Mouse (Mus musculus) embryonic facial prominence, embryonic 15.5 days (tissue): ENCODE results near the gene Plod3. TPM values are rescaled to one million over a fixed set of nuclear protein-coding genes. Genes with fewer than 3 reads are reported as not detected.
"Not testable (repeated sequence)": the region's sequence is repeated elsewhere in the genome, so short reads cannot be mapped to it uniquely, and the experiment has no call there.

Experiments used
- ATAC-seq: fragments of 200-750 bp; cut with Nextera tagmentation; 2 replicates; pipeline ENCODE4 v1.8.0; 2017; ENCODE audit warnings: low read depth, moderate TSS enrichment; ENCODE audit not compliant: insufficient number of reproducible peaks, low FRiP score, low TSS enrichment
- H3K27ac ChIP-seq: fragments of 300-500 bp; sonication (generic); replicated peaks from 2 replicates; pipeline ENCODE4 v1.5.1; 2015; ENCODE audit warnings: mild to moderate bottlenecking, inconsistent platforms
- H3K27me3 ChIP-seq: fragments of 300-500 bp; sonication (generic); 2 replicates; pipeline ENCODE4 v1.6.1; 2015; ENCODE audit warnings: inconsistent platforms
- H3K36me3 ChIP-seq: fragments of 300-500 bp; sonication (generic); 2 replicates; pipeline ENCODE4 v1.6.1; 2015; ENCODE audit warnings: mild to moderate bottlenecking, inconsistent platforms
- H3K4me1 ChIP-seq: fragments of 300-500 bp; sonication (generic); 2 replicates; pipeline ENCODE4 v1.6.1; 2015; ENCODE audit warnings: inconsistent platforms
- H3K4me2 ChIP-seq: fragments of 300-500 bp; sonication (generic); replicated peaks from 2 replicates; pipeline ENCODE4 v1.6.1; 2015; ENCODE audit warnings: mild to moderate bottlenecking, inconsistent platforms
- H3K4me3 ChIP-seq: fragments of 300-500 bp; sonication (generic); replicated peaks from 2 replicates; pipeline ENCODE4 v1.5.1; 2015; ENCODE audit warnings: mild to moderate bottlenecking, inconsistent platforms
- H3K9ac ChIP-seq: fragments of 300-500 bp; sonication (generic); 2 replicates; pipeline ENCODE4 v1.6.1; 2015; ENCODE audit warnings: inconsistent platforms
- H3K9me3 ChIP-seq: fragments of 300-500 bp; sonication (generic); replicated peaks from 2 replicates; pipeline ENCODE4 v1.6.1; 2016; ENCODE audit warnings: inconsistent platforms
- WGBS: fragments of 180-500 bp; shearing (Covaris S2); methylation state at CpG from one replicate; pipeline ENCODE4 v1.1.7; 2015; 5-methylcytosine and 5-hydroxymethylcytosine counted together
- polyA plus RNA-seq: library from polyadenylated mRNA; unstranded; fragments of >200 nt; fragmentation: Nextera tagmentation; extraction: Ambion mirVana; gene quantifications from 2 replicates; pipeline ENCODE4 v1.2.1, GENCODE M21; 2015

Gene Plod3
- polyA plus RNA-seq = 55.5 and 60.6 TPM in 2 replicates

DNA sequence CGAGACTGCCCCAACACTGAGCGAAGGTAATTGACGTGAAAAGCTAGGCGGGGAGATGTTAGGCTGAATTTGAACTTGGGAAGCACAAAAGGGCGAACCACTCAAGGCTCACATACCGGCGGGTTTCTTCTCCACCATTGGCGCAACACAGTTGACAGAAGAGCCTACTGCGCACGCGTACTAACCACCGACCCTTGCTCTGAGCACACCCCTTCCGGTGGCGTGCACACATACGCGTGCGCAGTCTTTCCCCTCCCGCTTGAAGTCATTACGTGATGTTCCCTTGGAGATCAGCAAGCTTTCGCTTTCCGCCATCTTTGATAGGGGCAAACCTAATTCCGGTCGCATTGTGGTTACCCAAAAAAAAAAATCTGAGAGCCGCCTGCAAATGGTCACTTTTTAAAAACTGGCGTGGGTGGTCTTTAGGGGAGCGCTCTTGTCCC is at the start of gene Plod3:
Plod3 (plus strand) TSS at position 325 of the 443 bp plus-strand sequence.
- peak within 1 kb of the TSS; percentile 78 for H3K4me3 ChIP-seq
- peak within 1 kb of the TSS; percentile 90 for H3K9ac ChIP-seq
- no peaks in the 10 kb centered on the region for H3K9me3 ChIP-seq
- no peaks in the 10 kb centered on the region for H3K27me3 ChIP-seq
- under 1% methylated on average over 26 of the region's 26 CpGs for WGBS
- peaks cover 56% of the 10 kb centered on the region for H3K36me3 ChIP-seq
- H3K4me1 ChIP-seq = peaks cover 18% of the 10 kb centered on the region
- peak within 1 kb of the TSS; percentile 89 for H3K4me2 ChIP-seq
- H3K27ac ChIP-seq = peak within 1 kb of the TSS; percentile 91
- peak; percentile 94 for ATAC-seq

DNA sequence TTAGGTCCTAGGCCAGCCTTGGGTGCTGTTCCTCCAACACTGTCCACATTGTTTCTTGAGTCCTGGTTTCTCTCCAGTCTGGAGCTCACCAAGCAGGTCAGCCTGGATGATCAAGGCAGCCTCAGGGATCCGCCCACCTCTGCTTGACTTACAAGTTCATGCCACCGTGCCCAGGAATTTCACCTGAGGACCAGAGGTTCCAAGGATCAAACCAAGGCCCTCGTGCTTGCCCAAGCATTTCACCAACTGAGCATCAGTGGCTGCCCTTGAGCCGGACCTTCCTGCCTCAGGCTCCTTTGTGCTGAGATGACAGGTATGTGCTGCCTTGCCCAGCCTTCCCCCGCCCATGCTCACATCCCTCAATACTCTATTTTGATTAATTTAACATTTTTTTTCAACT is 49.2 kb upstream of the Plod3 start:
- Histone ChIP-seq H3K9ac (no peak overlapping the region), H3K27ac (no peak overlapping the region), H3K9me3 (no peaks in the 10 kb centered on the region), H3K4me2 (no peak overlapping the region), H3K4me1 (no peaks in the 10 kb centered on the region), H3K36me3 (no peaks in the 10 kb centered on the region), H3K27me3 (no peaks in the 10 kb centered on the region), H3K4me3 (no peak overlapping the region)
- WGBS = 84% methylated on average over 5 of the region's 5 CpGs
- no peak; the same call in 1 of the 2 replicates for ATAC-seq

DNA sequence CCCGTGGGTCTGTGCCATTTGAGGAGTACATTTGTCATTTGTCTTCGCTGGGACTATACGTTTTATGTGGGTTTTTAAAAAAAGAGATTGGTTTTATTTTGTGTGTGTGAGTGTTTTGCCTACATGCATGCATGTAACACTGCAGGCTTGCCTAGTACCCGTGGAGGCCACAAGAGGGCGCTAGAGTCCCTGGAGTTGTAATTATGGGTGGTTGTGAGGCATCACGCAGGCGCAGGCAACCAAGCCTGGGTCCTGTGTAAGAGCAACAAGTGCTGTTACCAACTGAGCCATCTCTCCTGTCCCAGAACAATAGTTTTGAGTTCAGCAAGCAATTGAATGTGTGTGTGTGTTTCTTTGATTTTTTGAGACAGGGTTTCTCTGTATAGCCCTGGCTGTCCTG is 47.5 kb upstream of the Plod3 start:
- no peaks in the 10 kb centered on the region for H3K27me3 ChIP-seq
- no peaks in the 10 kb centered on the region for H3K36me3 ChIP-seq
- no peak for ATAC-seq
- H3K9me3 ChIP-seq = no peaks in the 10 kb centered on the region
- no peak overlapping the region for H3K4me2 ChIP-seq
- no peak overlapping the region for H3K9ac ChIP-seq
- H3K27ac ChIP-seq = no peak overlapping the region
- H3K4me1 ChIP-seq = no peaks in the 10 kb centered on the region
- 66% methylated on average over 7 of the region's 7 CpGs for WGBS
- H3K4me3 ChIP-seq = no peak overlapping the region

DNA sequence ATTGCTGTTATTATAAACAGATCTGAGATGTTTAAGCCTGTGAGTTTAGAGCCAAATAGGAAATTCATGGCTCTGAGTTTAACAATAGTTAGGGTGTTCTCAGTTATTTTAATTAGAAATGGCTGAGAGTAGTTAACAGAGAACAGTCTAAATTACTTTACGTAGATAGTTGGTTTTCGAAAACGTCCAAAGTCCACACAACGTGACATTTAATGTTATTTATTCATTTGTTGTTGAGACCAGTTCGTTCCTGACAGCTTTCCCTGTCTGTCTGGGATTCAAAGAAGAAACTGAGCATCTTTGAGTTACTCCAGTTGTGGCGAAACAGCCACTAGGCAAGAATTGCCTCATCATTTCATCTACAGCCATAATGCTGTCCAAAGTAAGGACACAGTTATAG is 46.8 kb upstream of the Plod3 start:
- 66% methylated on average over 6 of the region's 6 CpGs for WGBS
- H3K36me3 ChIP-seq, H3K4me1 ChIP-seq, H3K4me3 ChIP-seq, H3K27ac ChIP-seq, ATAC-seq, H3K4me2 ChIP-seq, H3K9me3 ChIP-seq, H3K9ac ChIP-seq, H3K27me3 ChIP-seq: not testable (repeated sequence)

DNA sequence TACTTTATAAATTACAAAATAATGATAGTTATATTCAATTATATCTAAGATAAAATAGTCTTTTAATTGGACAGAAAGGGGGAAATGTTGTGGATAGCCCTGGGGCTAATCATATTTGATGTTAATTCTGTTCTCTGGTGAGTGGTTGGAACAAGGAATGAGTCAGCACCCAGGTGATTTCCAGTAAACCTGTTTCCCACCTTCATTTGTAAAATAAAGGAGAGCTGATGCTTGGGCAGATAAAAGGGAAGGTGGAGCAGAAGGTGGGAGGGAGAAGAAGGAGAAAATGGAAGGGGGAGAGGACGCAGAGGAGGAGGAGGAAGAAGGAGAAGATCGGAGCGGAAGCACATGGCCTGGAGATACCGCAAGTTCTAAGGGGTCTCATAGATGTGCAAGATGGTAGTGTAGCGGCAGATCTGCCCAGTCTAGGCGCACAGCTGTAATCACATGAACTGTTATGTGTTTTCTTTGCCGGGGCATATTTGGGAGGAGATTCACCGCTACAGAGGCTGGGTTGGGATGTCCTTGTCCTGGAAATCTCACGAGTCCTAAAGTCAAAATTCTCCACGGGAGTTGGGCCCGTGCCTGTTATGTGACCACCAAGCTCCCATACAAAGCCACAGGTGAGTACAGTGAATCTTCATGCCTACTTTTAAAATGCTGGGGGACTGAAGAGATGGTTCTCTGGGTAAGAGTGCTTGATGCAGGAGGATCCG is 45.8 kb upstream of the Plod3 start:
- 82% methylated on average over 12 of the region's 12 CpGs for WGBS
- Histone ChIP-seq H3K4me2 (no peak overlapping the region), H3K9ac (no peak overlapping the region), H3K27me3 (no peaks in the 10 kb centered on the region), H3K36me3 (no peaks in the 10 kb centered on the region), H3K4me1 (no peaks in the 10 kb centered on the region), H3K27ac (no peak overlapping the region), H3K4me3 (no peak overlapping the region), H3K9me3 (no peaks in the 10 kb centered on the region)
- no peak for ATAC-seq

DNA sequence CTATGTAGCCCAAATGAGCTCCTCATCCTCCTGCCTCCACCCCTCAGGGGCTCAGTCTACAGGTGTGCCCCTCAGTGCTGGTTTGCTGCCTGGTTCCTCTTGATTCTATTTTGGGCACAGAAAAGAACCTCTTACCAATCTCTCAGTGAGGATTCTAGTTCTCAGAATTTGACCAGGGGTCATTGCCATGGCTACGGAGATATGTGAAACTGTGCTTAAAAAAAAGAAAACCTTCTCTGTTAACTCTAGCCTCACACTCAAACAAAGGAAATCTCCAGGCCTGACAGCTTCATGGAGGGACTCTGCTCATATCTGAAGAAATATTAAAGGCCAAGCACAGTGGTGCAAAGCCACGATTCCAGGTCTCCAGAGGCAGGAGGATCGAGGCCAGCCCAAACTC is 44.0 kb upstream of the Plod3 start:
- WGBS = 79% methylated on average over 3 of the region's 3 CpGs
- Histone ChIP-seq H3K36me3 (no peaks in the 10 kb centered on the region), H3K9ac (no peak overlapping the region), H3K4me1 (no peaks in the 10 kb centered on the region), H3K4me3 (no peak overlapping the region), H3K9me3 (no peaks in the 10 kb centered on the region), H3K27ac (no peak overlapping the region), H3K4me2 (no peak overlapping the region), H3K27me3 (no peaks in the 10 kb centered on the region)
- ATAC-seq = no peak

DNA sequence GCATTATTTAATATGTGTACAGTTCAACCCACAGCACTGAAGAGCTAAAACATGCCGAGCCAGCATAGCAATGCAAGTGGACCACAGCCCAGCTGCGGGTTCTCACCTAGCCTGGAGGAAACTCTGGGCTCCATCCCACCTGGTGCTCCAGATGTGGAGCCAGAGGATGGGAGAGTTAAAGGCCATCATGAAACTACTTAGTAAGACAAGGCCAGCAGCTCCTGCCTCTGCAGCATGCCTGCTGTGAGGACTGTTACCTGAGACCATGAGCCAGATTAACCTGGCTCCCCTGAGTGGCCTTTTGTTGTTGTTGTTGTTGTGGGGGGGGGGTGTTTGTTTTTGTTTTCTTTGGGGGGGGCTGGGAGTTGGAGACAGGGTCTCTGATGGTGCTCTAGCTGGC is 43.4 kb upstream of the Plod3 start:
- Histone ChIP-seq H3K4me2 (no peak overlapping the region), H3K27ac (no peak overlapping the region), H3K4me3 (no peak overlapping the region), H3K4me1 (no peaks in the 10 kb centered on the region), H3K27me3 (no peaks in the 10 kb centered on the region), H3K9ac (no peak overlapping the region), H3K36me3 (no peaks in the 10 kb centered on the region), H3K9me3 (no peaks in the 10 kb centered on the region)
- 71% methylated on average over 2 of the region's 2 CpGs for WGBS
- no peak for ATAC-seq

DNA sequence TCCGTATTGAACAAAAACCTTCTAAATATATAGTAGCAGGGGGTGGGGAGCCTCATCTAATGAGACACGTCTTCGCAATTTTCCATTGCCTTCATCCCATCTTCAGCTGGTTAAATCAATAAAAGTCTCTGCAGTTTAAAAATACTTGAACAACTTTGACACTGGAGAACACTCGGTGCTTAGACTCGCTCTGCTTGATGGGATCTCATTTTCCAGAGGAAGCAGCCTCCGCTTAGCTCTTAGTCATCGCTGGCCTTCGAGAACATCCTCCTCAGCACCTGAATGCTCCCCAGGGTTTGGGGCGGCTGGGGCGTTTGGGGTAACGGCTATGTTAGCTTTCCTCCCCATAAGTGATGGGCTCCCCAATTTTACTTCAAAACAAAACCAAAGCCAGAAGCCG is 41.7 kb upstream of the Plod3 start:
- H3K27me3 ChIP-seq = no peaks in the 10 kb centered on the region
- no peak overlapping the region for H3K9ac ChIP-seq
- WGBS = 73% methylated on average over 12 of the region's 12 CpGs
- no peak overlapping the region for H3K27ac ChIP-seq
- no peak for ATAC-seq
- H3K4me2 ChIP-seq = no peak overlapping the region
- H3K9me3 ChIP-seq = no peaks in the 10 kb centered on the region
- H3K4me1 ChIP-seq = no peaks in the 10 kb centered on the region
- H3K36me3 ChIP-seq = no peaks in the 10 kb centered on the region
- no peak overlapping the region for H3K4me3 ChIP-seq

DNA sequence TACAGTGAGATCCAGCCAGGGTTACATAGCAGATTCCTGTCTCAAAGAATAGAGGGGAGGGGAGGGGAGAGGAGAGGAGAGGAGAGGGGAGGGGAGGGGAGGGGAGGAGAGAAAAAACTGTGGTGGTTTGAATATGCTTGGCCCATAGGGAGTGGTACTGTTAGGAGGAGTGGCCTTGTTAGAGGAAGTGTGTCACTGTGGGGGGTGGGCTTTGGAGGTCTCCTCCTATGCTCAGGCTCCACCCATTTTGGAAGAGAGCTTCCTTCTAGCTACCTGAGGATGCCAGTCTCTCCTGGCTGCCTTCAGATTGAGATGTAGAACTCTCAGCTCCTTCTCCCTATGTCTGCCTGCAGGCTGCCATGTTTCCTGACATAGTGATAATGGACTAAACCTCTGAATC is 38.9 kb upstream of the Plod3 start:
- H3K4me1 ChIP-seq = peaks cover 7% of the 10 kb centered on the region; the same call in 1 of the 2 replicates
- H3K27ac ChIP-seq = no peak overlapping the region
- H3K9ac ChIP-seq = no peak overlapping the region
- H3K4me2 ChIP-seq = no peak overlapping the region
- no peaks in the 10 kb centered on the region for H3K27me3 ChIP-seq
- no peaks in the 10 kb centered on the region for H3K36me3 ChIP-seq
- H3K9me3 ChIP-seq = no peaks in the 10 kb centered on the region
- no peak for ATAC-seq
- no peak overlapping the region for H3K4me3 ChIP-seq

DNA sequence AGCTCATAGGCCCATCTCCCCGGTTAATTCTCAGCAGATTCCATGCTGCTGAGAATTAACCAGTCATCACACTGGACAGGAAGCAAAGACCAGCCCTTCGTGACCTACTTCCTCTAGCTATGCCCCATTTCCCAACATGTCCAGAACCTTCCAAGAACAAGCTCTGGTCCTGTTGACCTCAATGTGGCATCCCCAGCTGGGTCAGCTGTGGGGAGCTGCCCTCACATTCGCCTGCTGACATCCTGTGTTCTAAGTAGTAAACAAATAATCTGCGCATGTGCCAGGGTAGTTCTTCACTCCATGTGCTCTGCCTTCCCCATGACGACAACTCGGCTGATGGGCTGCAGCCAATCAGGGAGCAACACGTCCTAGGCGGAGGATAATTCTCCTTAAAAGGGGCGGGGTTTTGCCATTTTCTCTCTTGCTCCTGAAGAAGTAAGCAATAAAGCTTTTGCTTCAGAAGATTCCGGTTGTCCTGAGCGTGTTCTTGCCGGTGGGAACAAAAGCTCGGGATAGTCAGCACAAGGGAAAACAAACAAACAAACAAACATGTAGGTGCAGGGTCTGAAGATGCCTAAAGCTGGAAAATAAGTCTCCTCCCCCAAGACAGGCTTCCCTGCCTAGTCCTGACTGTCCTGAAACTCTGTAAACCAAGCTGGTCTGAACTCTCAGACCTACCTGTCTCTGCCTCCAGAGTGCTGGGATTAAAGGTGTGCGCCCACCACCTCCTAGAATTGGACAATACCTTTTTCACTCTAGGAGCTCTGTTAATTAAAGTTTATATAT is 37.1 kb upstream of the Plod3 start:
- not testable (repeated sequence) for H3K27ac ChIP-seq, H3K36me3 ChIP-seq, H3K9me3 ChIP-seq, H3K4me2 ChIP-seq, ATAC-seq, H3K27me3 ChIP-seq, H3K4me3 ChIP-seq, H3K9ac ChIP-seq
- WGBS = 79% methylated on average over 14 of the region's 14 CpGs
- H3K4me1 ChIP-seq = peaks cover 18% of the 10 kb centered on the region

DNA sequence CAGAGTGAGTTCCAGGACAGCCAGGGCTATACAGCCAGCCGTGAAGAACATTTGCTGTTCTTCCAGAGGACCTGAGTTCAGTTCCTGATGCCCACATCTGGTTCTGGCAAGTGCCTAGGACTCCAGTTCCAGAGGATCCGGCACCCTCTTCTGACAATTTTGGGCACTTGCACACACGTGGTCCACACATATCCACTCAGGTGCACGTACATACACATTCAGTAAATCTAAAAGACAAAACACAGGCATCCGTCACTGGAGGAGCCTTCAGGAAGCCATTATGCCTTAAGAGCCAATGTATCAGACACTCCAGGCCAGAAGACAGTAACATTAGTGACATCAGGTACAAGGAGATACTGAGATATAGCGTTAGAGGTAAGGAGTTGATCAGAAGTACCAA is 36.3 kb upstream of the Plod3 start:
- H3K4me1 ChIP-seq = peaks cover 19% of the 10 kb centered on the region
- no peak for ATAC-seq
- H3K4me3 ChIP-seq = no peak overlapping the region
- no peak overlapping the region for H3K9ac ChIP-seq
- no peak overlapping the region for H3K4me2 ChIP-seq
- H3K9me3 ChIP-seq = no peaks in the 10 kb centered on the region
- H3K27me3 ChIP-seq = no peaks in the 10 kb centered on the region
- no peaks in the 10 kb centered on the region for H3K36me3 ChIP-seq
- 91% methylated on average over 6 of the region's 6 CpGs for WGBS
- H3K27ac ChIP-seq = no peak overlapping the region
